Mouse (Mus musculus) intestine, postnatal 0 days (tissue): Measurements from ENCODE around the gene Ficd. TPM values are rescaled to one million over a fixed set of nuclear protein-coding genes. Genes with fewer than 3 reads are reported as not detected.
"Not testable (repeated sequence)": the region's sequence is repeated elsewhere in the genome, so short reads cannot be mapped to it uniquely, and the experiment has no call there.

Source experiments
- ATAC-seq: fragments of 200-750 bp; cut with Nextera tagmentation; 2 replicates; pipeline ENCODE4 v1.8.0; 2017; ENCODE audit warnings: mild to moderate bottlenecking, moderate TSS enrichment, moderate library complexity
- H3K27ac ChIP-seq: fragments of 300-500 bp; sonication (generic); 2 replicates; pipeline ENCODE4 v1.5.1; 2014; ENCODE audit warnings: mild to moderate bottlenecking, low read depth, low read length, moderate library complexity
- H3K27me3 ChIP-seq: fragments of 300-500 bp; sonication (generic); replicated peaks from 2 replicates; pipeline ENCODE4 v1.6.1; 2014; ENCODE audit warnings: low read length, mixed read lengths; ENCODE audit not compliant: control insufficient read depth, insufficient read depth
- H3K36me3 ChIP-seq: fragments of 300-500 bp; sonication (generic); 2 replicates; pipeline ENCODE4 v1.6.1; 2014; ENCODE audit warnings: mild to moderate bottlenecking, moderate library complexity; ENCODE audit not compliant: control insufficient read depth, insufficient read depth
- H3K4me1 ChIP-seq: fragments of 300-500 bp; sonication (generic); replicated peaks from 2 replicates; pipeline ENCODE4 v1.6.1; 2014; ENCODE audit warnings: antibody characterized with exemption, low read length, mixed read lengths; ENCODE audit not compliant: control insufficient read depth, insufficient read depth
- H3K4me2 ChIP-seq: fragments of 300-500 bp; sonication (generic); replicated peaks from 2 replicates; pipeline ENCODE4 v1.6.1; 2014; ENCODE audit warnings: low read depth, mild to moderate bottlenecking, moderate library complexity
- H3K4me3 ChIP-seq: fragments of 300-500 bp; sonication (generic); 2 replicates; pipeline ENCODE4 v1.5.1; 2014; ENCODE audit warnings: low read depth, low read length
- H3K9ac ChIP-seq: fragments of 300-500 bp; sonication (generic); 2 replicates; pipeline ENCODE4 v1.6.1; 2014; ENCODE audit warnings: mild to moderate bottlenecking, low read depth, low read length
- H3K9me3 ChIP-seq: fragments of 300-500 bp; sonication (generic); 2 replicates; pipeline ENCODE4 v1.6.1; 2016; ENCODE audit warnings: mixed run types; ENCODE audit not compliant: control insufficient read depth
- CTCF ChIP-seq: sonication (generic); IDR thresholded peaks from 2 replicates; pipeline ENCODE4 v1.5.1; 2016; ENCODE audit warnings: low read depth, mild to moderate bottlenecking, control low read depth, antibody characterized with exemption, moderate library complexity
- WGBS: fragments of 180-500 bp; shearing (Covaris S2); extraction: QIAGEN DNeasy Blood & Tissue Kit; methylation state at CpG from one replicate; pipeline ENCODE4 v1.1.7; 2014; 5-methylcytosine and 5-hydroxymethylcytosine counted together
- polyA plus RNA-seq: library from polyadenylated mRNA; unstranded; fragments of >200 nt; fragmentation: Nextera tagmentation; extraction: Ambion mirVana; gene quantifications from 2 replicates; pipeline ENCODE4 v1.2.1, GENCODE M21; 2015

Gene Ficd
- polyA plus RNA-seq, 1 experiment from 2014 or later = 5.0 TPM

GRCm38 (mm10) chr5:113772450-113772895 lies 36.9 kb downstream of the Ficd start, which contains the start of the genes Sart3 and Iscu:
Gene Sart3 (minus strand): TSS chr5:113772510.
Gene Iscu (plus strand): TSS chr5:113772748.
- under 1% methylated on average over 49 of the region's 49 CpGs for WGBS
- peak; percentile 85 for ATAC-seq

GRCm38 (mm10) chr5:113772905-113773519 lies 37.4 kb downstream of the Ficd start:
- no peak for TF ChIP-seq CTCF

More at GRCm38 (mm10) chr5:113772450-113772895, 36.9 kb downstream of the Ficd start, which contains the start of the genes Sart3 and Iscu:
- Histone ChIP-seq H3K4me3 (peak within 1 kb of the TSS; percentile 99), H3K4me1 (0 out of 2 replicates have a peak, but pooled peaks cover 4% of the 10 kb centered on the region), H3K36me3 (peaks cover 40% of the 10 kb centered on the region), H3K9me3 (no peaks in the 10 kb centered on the region), H3K9ac (peak within 1 kb of the TSS; percentile 90), H3K27ac (peak within 1 kb of the TSS; percentile 94), H3K27me3 (no peaks in the 10 kb centered on the region), H3K4me2 (peak within 1 kb of the TSS; percentile 92)
- TF ChIP-seq CTCF = no peak

GRCm38 (mm10) chr5:113773664-113774063 lies 38.1 kb downstream of the Ficd start:
- Histone ChIP-seq H3K4me1 (0 out of 2 replicates have a peak, but pooled peaks cover 4% of the 10 kb centered on the region), H3K9me3 (no peaks in the 10 kb centered on the region), H3K9ac (no peak overlapping the region), H3K27me3 (no peaks in the 10 kb centered on the region), H3K4me3 (peak overlapping the region; percentile 99), H3K4me2 (peak overlapping the region; percentile 92), H3K27ac (no peak overlapping the region), H3K36me3 (peaks cover 31% of the 10 kb centered on the region)
- ATAC-seq = peak; percentile 13; the same call in 1 of the 2 replicates
- WGBS = 1% methylated on average over 7 of the region's 7 CpGs
- TF ChIP-seq CTCF = peak; percentile 98

More at GRCm38 (mm10) chr5:113772905-113773519, 37.4 kb downstream of the Ficd start:
- under 1% methylated on average over 33 of the region's 38 CpGs for WGBS
- peak overlapping the region; percentile 99 for H3K4me3 ChIP-seq
- ATAC-seq = peak; percentile 27
- H3K27ac ChIP-seq = peak overlapping the region; percentile 94; the same call in 1 of the 2 replicates
- H3K4me2 ChIP-seq = peak overlapping the region; percentile 92
- no peaks in the 10 kb centered on the region for H3K27me3 ChIP-seq
- H3K9me3 ChIP-seq = no peaks in the 10 kb centered on the region
- H3K4me1 ChIP-seq = 0 out of 2 replicates have a peak, but pooled peaks cover 4% of the 10 kb centered on the region
- peak overlapping the region; percentile 56 for H3K9ac ChIP-seq
- peaks cover 34% of the 10 kb centered on the region for H3K36me3 ChIP-seq

GRCm38 (mm10) chr5:113775585-113775984 lies 40.0 kb downstream of the Ficd start:
- no peak overlapping the region for H3K9ac ChIP-seq
- no peak for ATAC-seq
- H3K4me2 ChIP-seq = no peak overlapping the region
- no peak overlapping the region for H3K4me3 ChIP-seq
- no peak for TF ChIP-seq CTCF
- 92% methylated on average over 10 of the region's 10 CpGs for WGBS
- H3K27ac ChIP-seq = no peak overlapping the region
- H3K27me3 ChIP-seq = no peaks in the 10 kb centered on the region
- peaks cover 29% of the 10 kb centered on the region for H3K36me3 ChIP-seq
- H3K4me1 ChIP-seq = no peaks in the 10 kb centered on the region
- H3K9me3 ChIP-seq = no peaks in the 10 kb centered on the region

DNA sequence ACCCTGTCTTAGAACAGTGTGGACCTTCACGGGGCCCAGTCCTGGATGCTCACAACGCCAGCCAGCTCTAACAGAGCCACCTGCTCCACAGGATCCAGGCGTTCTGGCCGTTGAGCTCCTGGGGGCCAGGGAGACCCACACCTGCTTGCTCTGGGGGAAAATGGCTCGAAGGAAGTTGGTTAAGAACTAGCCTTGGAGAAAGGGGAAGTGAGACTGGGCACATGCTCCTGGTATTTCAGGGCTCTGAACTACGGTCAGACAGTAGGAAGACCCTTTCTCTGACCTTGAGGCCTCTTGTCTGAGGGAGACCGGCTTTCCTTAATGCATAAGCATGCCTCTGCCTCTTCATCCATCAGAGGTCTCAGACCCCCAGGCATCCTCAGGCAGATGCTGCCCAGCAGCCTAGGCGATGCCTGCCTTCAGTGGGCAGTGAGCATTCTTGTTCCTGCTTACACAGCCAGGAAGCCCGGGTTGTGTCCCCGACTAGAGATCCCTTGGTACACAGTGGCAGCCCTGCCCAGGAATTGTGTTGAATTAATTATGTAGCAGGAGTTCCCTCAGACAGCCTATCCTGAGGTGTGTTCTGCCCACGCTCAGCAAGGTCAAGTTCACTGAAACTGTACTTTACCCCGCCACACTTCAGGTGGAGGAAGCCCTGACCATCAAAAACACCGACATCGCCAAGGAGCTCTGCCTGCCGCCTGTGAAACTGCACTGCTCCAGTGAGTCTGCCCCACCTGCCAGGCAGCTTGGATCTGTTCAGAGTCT lies 40.7 kb downstream of the Ficd start:
- 82% methylated on average over 15 of the region's 15 CpGs for WGBS
- Histone ChIP-seq H3K9me3 (no peaks in the 10 kb centered on the region), H3K27ac (no peak overlapping the region), H3K4me3 (no peak overlapping the region), H3K4me1 (no peaks in the 10 kb centered on the region), H3K27me3 (no peaks in the 10 kb centered on the region), H3K4me2 (no peak overlapping the region), H3K9ac (no peak overlapping the region), H3K36me3 (peaks cover 29% of the 10 kb centered on the region)
- no peak for ATAC-seq
- TF ChIP-seq CTCF = no peak

DNA sequence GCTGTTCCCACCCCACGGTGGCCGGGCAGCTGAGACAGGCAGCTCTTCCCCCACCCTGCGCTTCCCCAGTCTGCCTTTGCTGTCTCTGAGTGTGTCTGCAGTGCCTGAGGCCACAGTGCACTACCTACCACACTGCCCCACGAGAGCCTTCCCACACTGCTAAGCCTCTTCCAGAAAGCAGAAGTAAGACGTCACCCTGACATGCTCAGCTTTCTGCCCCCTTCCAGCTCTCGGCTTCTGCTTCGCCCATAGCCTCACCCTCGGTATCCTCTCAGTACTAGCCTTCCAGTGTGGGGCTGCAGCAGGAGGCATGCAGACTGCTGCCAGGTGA lies 41.3 kb downstream of the Ficd start:
- Histone ChIP-seq H3K4me1 (no peaks in the 10 kb centered on the region), H3K9me3 (no peaks in the 10 kb centered on the region), H3K27me3 (no peaks in the 10 kb centered on the region), H3K4me3 (no peak overlapping the region), H3K27ac (no peak overlapping the region), H3K9ac (no peak overlapping the region), H3K4me2 (no peak overlapping the region), H3K36me3 (peaks cover 29% of the 10 kb centered on the region)
- ATAC-seq = no peak
- 80% methylated on average over 8 of the region's 8 CpGs for WGBS
- TF ChIP-seq CTCF = no peak

DNA sequence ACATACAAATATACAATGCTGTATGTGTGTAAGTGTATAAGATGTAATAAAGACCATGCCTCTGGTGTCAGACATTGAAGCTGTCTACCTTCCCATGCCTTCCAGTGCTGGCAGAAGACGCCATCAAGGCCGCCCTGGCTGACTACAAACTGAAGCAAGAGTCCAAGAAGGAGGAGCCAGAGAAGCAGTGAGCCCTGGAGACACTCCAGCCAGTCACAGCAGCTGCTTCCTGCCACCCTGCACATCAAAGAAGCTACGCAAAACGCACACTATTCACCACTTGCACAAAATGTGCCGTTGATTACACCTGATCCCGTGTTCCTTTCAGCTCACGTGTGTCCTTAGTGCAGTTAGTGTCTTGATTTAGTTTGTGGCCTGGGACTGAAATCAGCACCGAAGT lies 42.1 kb downstream of the Ficd start:
- not testable (repeated sequence) for ATAC-seq, H3K4me2 ChIP-seq
- peaks cover 29% of the 10 kb centered on the region for H3K36me3 ChIP-seq

More for the DNA sequence above, 42.1 kb downstream of the Ficd start:
- not testable (repeated sequence) for H3K4me3 ChIP-seq, H3K4me1 ChIP-seq, H3K27ac ChIP-seq, H3K9ac ChIP-seq, H3K27me3 ChIP-seq, H3K9me3 ChIP-seq
- 87% methylated on average over 8 of the region's 8 CpGs for WGBS
